Mouse (Mus musculus): ENCODE results near the gene Krt88. TPM values are rescaled to one million over a fixed set of nuclear protein-coding genes. Genes with fewer than 3 reads are reported as not detected.

Krt88 gene
- polyA plus RNA-seq, 1 experiment from 2014 or later: 0.21 TPM

GRCm38 (mm10) chr15:101494203-101494602, 46.7 kb downstream of the Krt88 start:
- no peak overlapping the region for H3K4me3 ChIP-seq (ENCODE audit: low read depth, low read length)
- H3K9ac ChIP-seq (replicated peaks; ENCODE audit: low read depth): no peak overlapping the region
- no peaks in the 10 kb centered on the region for H3K36me3 ChIP-seq (ENCODE audit: insufficient read depth, low read length)
- no peaks in the 10 kb centered on the region for H3K9me3 ChIP-seq (ENCODE audit: low read length)
- H3K27me3 ChIP-seq (replicated peaks; ENCODE audit: insufficient read depth, low read length): no peaks in the 10 kb centered on the region
- peaks cover 3% of the 10 kb centered on the region; the same call in 1 of the 2 replicates for H3K4me1 ChIP-seq (ENCODE audit: insufficient read depth, low read depth, low read length)
- DNase-seq (ENCODE audit: low spot score) (no peak), ATAC-seq (no peak)
- no peak overlapping the region for H3K27ac ChIP-seq (ENCODE audit: low read length)
- no peak overlapping the region for H3K4me2 ChIP-seq (replicated peaks; ENCODE audit: low read depth, low read length)
- 47% methylated on average over 1 of the region's 1 CpGs for WGBS
- TF ChIP-seq EP300 (IDR thresholded peaks at IDR 0.05) (no peak), CTCF (IDR thresholded peaks at IDR 0.05) (no peak)

GRCm38 (mm10) chr15:101495266-101495665, 47.7 kb downstream of the Krt88 start:
- no peaks in the 10 kb centered on the region for H3K9me3 ChIP-seq (ENCODE audit: low read length)
- no peak overlapping the region for H3K27ac ChIP-seq (ENCODE audit: low read length)
- 71% methylated on average over 8 of the region's 8 CpGs for WGBS
- H3K9ac ChIP-seq (replicated peaks; ENCODE audit: low read depth): no peak overlapping the region
- no peak overlapping the region for H3K4me3 ChIP-seq (ENCODE audit: low read depth, low read length)
- H3K36me3 ChIP-seq (ENCODE audit: insufficient read depth, low read length): no peaks in the 10 kb centered on the region
- H3K27me3 ChIP-seq (replicated peaks; ENCODE audit: insufficient read depth, low read length): no peaks in the 10 kb centered on the region
- DNase-seq (ENCODE audit: low spot score): no peak
- no peak overlapping the region for H3K4me2 ChIP-seq (replicated peaks; ENCODE audit: low read depth, low read length)
- H3K4me1 ChIP-seq (ENCODE audit: insufficient read depth, low read depth, low read length): peaks cover 3% of the 10 kb centered on the region; the same call in 1 of the 2 replicates
- no peak for ATAC-seq
- TF ChIP-seq CTCF (IDR thresholded peaks at IDR 0.05) (no peak), EP300 (IDR thresholded peaks at IDR 0.05) (no peak)

- ATAC-seq: peak; percentile 17
These were observed 49.6 kb downstream of the Krt88 start for GRCm38 (mm10) chr15:101497181-101497580.

More at GRCm38 (mm10) chr15:101497181-101497580, 49.6 kb downstream of the Krt88 start:
- Histone ChIP-seq H3K4me3 (ENCODE audit: low read depth, low read length) (no peak overlapping the region), H3K9ac (replicated peaks; ENCODE audit: low read depth) (no peak overlapping the region), H3K4me1 (ENCODE audit: insufficient read depth, low read depth, low read length) (peaks cover 3% of the 10 kb centered on the region; the same call in 1 of the 2 replicates), H3K27ac (ENCODE audit: low read length) (no peak overlapping the region), H3K9me3 (ENCODE audit: low read length) (no peaks in the 10 kb centered on the region), H3K27me3 (replicated peaks; ENCODE audit: insufficient read depth, low read length) (no peaks in the 10 kb centered on the region), H3K36me3 (ENCODE audit: insufficient read depth, low read length) (no peaks in the 10 kb centered on the region), H3K4me2 (replicated peaks; ENCODE audit: low read depth, low read length) (no peak overlapping the region)
- DNase-seq (ENCODE audit: low spot score): peak; percentile 71
- no peak for TF ChIP-seq EP300 (IDR thresholded peaks at IDR 0.05)
- TF ChIP-seq CTCF (IDR thresholded peaks at IDR 0.05): peak; percentile 70
- 67% methylated on average over 2 of the region's 2 CpGs for WGBS

Other genes with a start within 250 kb of the Krt88 start
- 8.2 and 8.6 TPM in 2 replicates for gene Grasp, start 223.6 kb upstream of the Krt88 start, polyA plus RNA-seq (2015; fragmentation: Nextera tagmentation; extraction: Ambion mirVana)
- 7.8 and 11.8 TPM in 2 replicates for gene Nr4a1, start 193.5 kb upstream of the Krt88 start, polyA plus RNA-seq (2015; fragmentation: Nextera tagmentation; extraction: Ambion mirVana)
- gene Atg101, start 163.5 kb upstream of the Krt88 start, polyA plus RNA-seq (2015; fragmentation: Nextera tagmentation; extraction: Ambion mirVana): 73.1 and 74.2 TPM in 2 replicates
- 74.9 and 82.4 TPM in 2 replicates for gene 6030408B16Rik, start 154.5 kb upstream of the Krt88 start, polyA plus RNA-seq (2015; fragmentation: Nextera tagmentation; extraction: Ambion mirVana)
- gene Krt80, start 77.6 kb upstream of the Krt88 start, polyA plus RNA-seq (2015; fragmentation: Nextera tagmentation; extraction: Ambion mirVana): 19.6 and 26.3 TPM in 2 replicates
- gene Krt7, start 36.7 kb upstream of the Krt88 start, polyA plus RNA-seq (2015; fragmentation: Nextera tagmentation; extraction: Ambion mirVana): 430 and 463 TPM in 2 replicates
- gene Krt87, start 8.9 kb upstream of the Krt88 start, polyA plus RNA-seq (2015; fragmentation: Nextera tagmentation; extraction: Ambion mirVana): 0.24 and 0.29 TPM in 2 replicates
- gene Krt81, start 16.0 kb downstream of the Krt88 start, polyA plus RNA-seq (2015; fragmentation: Nextera tagmentation; extraction: Ambion mirVana): not detected in 2 replicates
- gene Krt86, start 25.7 kb downstream of the Krt88 start, polyA plus RNA-seq (2015; fragmentation: Nextera tagmentation; extraction: Ambion mirVana): not detected in 2 replicates
- gene Krt83, start 43.8 kb downstream of the Krt88 start, polyA plus RNA-seq (2015; fragmentation: Nextera tagmentation; extraction: Ambion mirVana): not detected in 2 replicates
- gene Gm49425, start 69.5 kb downstream of the Krt88 start, polyA plus RNA-seq (2015; fragmentation: Nextera tagmentation; extraction: Ambion mirVana): not detected in 2 replicates
- not detected in 2 replicates for gene Krt84, start 85.1 kb downstream of the Krt88 start, polyA plus RNA-seq (2015; fragmentation: Nextera tagmentation; extraction: Ambion mirVana)
- gene Krt82, start 102.9 kb downstream of the Krt88 start, polyA plus RNA-seq (2015; fragmentation: Nextera tagmentation; extraction: Ambion mirVana): not detected in 2 replicates
- 0.05 and 0.14 TPM in 2 replicates for gene Krt90, start 115.2 kb downstream of the Krt88 start, polyA plus RNA-seq (2015; fragmentation: Nextera tagmentation; extraction: Ambion mirVana)
- gene Krt75, start 126.2 kb downstream of the Krt88 start, polyA plus RNA-seq (2015; fragmentation: Nextera tagmentation; extraction: Ambion mirVana): not detected in 2 replicates
- not detected in 2 replicates for gene Gm5414, start 180.4 kb downstream of the Krt88 start, polyA plus RNA-seq (2015; fragmentation: Nextera tagmentation; extraction: Ambion mirVana)
- not detected in 2 replicates for gene Gm5478, start 199.6 kb downstream of the Krt88 start, polyA plus RNA-seq (2015; fragmentation: Nextera tagmentation; extraction: Ambion mirVana)
- gene Krt6b, start 232.5 kb downstream of the Krt88 start, polyA plus RNA-seq (2015; fragmentation: Nextera tagmentation; extraction: Ambion mirVana): not detected in 2 replicates
- 0.06 and 0.18 TPM in 2 replicates for gene Krt6a, start 246.6 kb downstream of the Krt88 start, polyA plus RNA-seq (2015; fragmentation: Nextera tagmentation; extraction: Ambion mirVana)